Mouse (Mus musculus) gastrocnemius, postnatal 14 days (tissue): ENCODE data around the gene Iqcf5. TPM values are rescaled to one million over a fixed set of nuclear protein-coding genes. Genes with fewer than 3 reads are reported as not detected.
"Not testable (repeated sequence)": the region's sequence is repeated elsewhere in the genome, so short reads cannot be mapped to it uniquely, and the experiment has no call there.

ENCODE experiments used
- DNase-seq: peaks from one replicate; pipeline ENCODE4 v3.0.0; 2021; ENCODE audit warnings: mixed read lengths
- intact Hi-C: fragments of 180-260 bp; cut with DNase I; formaldehyde crosslinking; loops from one replicate; pipeline ENCODE4 v1.15.1; 2025; ENCODE audit warnings: low total_unique reads
- total RNA-seq, 2 experiments: library from RNA; stranded (reverse); gene quantifications; 2 replicates each; pipeline ENCODE4 v1.2.3; 2021

Iqcf5 gene
- total RNA-seq, 2 experiments from 2014 or later = not detected

DNA sequence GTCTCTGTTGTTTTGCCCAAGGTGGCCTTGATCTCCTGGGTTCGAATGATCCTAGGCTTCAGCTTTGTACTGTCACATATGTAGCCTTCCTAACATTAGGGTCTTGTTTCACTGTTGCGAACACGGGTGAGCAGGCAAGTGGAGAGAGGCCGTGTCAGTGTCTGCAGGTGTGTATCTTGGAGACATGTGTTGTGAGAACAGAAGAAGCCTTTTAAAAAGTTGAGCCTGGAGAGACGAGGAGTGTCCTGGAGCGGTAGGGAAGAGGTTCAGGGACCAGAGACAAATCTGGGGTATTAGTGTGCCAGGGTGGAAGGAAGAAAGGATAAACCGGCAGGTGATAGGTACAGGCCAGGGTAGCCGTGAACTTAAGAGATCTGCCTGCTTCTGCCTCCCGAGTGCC lies 36.3 kb upstream of the Iqcf5 start:
- DNase-seq = peak; percentile 0
- intact Hi-C loops = no loop called here

DNA sequence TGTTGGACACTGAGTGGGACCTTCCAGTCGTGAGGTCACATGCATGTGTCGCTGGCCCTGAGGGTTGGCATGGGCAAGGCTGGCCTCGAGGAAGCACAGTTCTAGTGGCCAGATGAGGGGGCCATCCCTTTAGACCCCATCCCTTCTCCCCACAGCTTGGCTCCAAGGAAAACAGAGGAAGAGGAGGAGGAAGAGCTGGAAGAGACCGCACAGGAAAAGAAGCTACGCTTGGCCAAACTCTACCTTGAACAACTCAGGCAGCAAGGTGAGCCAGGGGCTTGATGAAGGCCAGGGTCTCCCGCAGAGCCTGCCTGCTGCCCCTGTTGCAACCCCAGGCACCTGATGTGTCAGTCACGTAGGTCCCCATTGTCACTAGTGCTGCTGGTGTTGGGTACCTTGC lies 33.8 kb upstream of the Iqcf5 start:
- intact Hi-C loops = no loop called here
- DNase-seq = no peak

DNA sequence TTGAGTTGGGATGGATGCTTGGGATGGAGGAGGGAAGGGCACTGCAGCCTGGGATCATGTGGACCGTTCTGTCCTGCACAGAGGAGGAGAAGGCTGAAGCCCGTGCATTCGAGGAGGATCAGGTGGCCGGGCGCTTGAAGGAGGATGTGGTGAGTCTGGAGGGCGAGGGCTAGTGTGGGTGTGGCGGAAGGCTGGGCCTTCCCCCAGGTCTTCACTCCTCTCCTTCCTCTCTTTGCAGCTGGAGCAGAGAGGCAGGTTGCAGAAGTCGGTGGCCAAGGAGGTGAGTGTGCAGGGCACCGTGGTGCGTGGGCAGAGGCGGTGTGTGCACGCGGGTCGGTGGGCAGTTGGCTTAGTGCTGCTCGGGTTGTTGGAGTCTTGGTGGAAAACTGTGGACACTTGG lies 33.3 kb upstream of the Iqcf5 start:
- no peak for DNase-seq
- intact Hi-C loops = no loop called here

DNA sequence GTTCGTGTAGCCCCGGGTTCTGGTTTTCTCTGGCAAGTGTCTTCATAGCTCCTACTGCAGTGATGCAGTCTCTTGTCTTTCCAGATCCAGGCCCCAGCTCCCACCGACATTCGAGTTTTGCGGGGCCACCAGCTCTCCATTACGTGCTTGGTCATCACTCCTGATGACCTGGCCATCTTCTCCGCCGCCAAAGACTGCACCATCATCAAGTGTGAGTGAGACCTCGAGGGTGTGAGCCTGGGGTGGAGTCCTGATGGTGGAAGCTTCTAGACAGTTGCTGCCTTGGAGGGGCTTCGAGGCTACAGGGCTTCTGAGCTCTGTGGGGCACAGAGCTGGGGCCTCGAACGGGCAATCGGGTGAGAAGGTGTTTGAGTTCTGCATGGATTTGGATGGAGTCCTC lies 32.7 kb upstream of the Iqcf5 start:
- no peak for DNase-seq

DNA sequence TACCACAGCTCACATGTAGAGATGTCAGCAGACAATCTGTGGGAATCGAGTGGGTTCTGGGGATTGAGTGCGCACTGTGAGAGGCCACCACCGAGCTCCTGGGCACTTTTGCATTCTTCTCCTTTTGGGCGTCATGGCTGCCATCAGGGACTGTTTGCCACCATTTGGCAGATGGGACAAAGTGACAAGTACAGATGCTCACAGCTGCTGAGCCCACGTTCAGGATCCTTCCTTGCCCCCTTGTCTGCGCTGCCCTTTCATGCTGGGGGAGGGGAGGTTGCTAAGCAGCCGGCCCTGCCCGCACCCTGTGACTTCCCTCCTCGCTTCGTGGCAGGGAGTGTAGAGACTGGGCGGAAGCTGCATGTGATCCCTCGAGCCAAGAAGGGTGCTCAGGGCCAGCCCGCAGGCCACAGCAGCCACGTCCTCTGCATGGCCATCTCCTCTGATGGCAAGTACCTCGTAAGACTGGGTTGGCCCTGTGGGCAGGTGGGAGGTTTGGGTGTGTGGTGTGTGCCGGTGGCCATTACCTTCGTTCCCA lies 31.7 kb upstream of the Iqcf5 start:
- intact Hi-C loops = no loop called here
- DNase-seq = no peak

More for the DNA sequence above, 32.7 kb upstream of the Iqcf5 start:
- intact Hi-C loops = no loop called here

DNA sequence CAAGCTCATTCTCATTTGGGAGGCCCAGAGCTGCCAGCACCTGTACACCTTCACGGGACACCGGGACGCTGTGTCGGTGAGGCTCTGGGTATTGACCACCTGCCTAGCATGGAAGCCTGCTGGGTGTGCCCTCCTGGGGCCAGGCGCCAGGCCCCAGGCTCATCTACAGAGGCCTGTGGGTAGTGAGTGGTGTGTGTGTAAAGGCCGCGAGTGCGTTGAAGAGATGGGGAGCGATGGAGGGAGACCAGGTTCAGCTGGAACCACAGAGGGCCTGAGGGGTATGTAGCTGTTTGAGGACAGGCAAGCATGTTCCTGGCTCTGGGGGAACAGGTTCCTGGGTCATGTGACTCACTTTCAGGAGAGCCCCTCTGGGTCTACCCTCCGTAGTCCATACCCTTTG lies 31.2 kb upstream of the Iqcf5 start:
- DNase-seq = no peak
- intact Hi-C loops = no loop called here

DNA sequence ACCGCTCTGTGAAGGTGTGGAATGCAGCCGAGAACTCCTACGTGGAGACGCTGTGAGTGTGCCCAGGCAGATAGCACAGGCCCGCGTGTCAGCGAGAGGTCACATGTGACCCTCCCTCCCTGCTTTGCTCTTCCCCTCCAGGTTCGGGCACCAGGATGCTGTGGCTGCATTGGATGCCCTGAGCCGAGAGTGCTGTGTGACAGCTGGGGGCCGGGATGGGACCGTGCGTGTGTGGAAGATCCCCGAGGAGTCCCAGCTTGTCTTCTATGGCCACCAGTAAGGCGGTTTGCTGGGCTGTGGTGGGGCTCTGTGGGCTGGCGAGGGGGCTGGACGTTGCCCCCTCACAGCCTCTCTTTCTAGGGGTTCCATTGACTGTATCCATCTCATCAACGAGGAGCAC lies 30.8 kb upstream of the Iqcf5 start:
- intact Hi-C loops = no loop called here
- no peak for DNase-seq

DNA sequence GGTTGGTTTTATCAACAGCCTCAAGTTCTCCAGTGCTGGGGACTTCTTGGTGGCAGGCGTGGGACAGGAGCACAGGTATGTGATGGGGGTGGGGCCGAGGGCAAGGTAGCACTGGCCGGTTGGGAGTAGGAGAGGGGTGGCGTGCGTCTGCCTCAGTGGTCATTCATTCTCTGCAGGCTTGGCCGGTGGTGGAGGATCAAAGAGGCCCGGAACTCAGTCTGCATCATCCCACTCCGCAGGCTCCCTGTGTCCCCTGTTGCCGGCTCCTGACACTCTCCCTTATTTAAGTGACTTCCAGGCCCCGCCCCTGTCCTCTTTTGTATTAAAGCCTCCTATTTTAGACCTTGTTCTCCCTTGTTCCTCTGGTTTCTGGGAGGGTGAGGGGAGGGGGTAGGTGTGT lies 29.3 kb upstream of the Iqcf5 start:
- DNase-seq = no peak

DNA sequence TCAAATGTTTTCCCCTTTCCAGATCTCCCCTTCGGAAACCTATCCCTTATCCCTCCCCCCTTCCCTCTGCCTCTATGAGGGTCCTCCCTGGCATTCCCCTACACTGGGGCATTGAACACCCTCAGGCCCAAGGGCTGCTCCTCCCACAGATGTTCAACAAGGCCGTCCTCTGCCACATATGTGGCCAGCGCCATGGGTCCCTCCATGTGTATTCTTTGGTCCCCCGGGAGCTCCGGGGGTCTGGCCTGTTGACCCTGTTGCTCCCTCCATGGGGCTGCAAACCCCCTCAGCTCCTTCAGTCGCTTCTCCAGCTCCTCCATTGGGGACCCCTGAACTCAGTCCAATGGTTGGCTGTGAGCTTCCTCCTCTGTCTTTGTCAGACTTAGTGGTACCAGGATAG lies 26.8 kb upstream of the Iqcf5 start:
- intact Hi-C loops = not testable (repeated sequence)

More for the DNA sequence above, 29.3 kb upstream of the Iqcf5 start:
- intact Hi-C loops = no loop called here

DNA sequence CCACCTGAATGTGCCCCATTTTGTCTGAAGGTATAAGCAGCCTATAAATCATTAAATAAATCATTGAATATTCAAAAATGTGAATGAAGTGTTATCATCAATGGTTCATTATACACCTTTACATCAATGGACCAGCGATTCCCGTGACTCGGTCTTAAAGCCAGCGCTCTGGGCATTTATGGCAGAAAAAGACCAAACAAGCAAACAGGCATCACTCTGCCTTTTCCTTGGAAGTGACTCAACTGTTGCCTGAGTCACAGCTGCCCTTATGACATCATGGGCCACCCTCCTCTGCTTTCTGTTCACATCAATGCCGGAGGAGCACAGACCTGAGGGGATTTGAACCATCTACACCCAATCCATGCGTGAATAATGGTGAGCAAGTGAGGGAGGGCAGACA lies 14.7 kb upstream of the Iqcf5 start, which contains the start of gene Iqcf1:
Gene Iqcf1 (plus strand): TSS at position 301 of the 400 bp plus-strand sequence.
- intact Hi-C loops = no loop called here
- no peak for DNase-seq

More for the DNA sequence above, 26.8 kb upstream of the Iqcf5 start:
- DNase-seq = not testable (repeated sequence)

DNA sequence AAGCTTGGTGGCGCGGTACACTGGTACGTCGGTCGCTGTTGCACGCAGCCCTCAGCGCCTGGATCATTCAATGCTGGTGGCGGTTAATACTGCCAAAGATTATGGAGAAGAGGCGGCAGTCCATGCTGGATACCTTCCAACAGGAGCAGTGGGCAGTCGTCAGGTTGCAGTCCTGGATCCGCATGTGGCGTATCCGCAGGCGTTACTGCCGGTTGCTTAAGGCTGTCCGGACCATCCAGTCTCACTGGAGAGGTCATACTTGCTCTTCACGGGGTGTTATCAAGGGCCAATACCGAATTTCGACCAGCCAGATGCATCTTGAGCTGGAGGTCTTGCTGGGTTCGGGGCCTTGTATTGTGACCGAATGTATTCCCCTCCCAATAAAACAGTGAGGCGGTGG lies 12.5 kb upstream of the Iqcf5 start:
- no peak for DNase-seq

DNA sequence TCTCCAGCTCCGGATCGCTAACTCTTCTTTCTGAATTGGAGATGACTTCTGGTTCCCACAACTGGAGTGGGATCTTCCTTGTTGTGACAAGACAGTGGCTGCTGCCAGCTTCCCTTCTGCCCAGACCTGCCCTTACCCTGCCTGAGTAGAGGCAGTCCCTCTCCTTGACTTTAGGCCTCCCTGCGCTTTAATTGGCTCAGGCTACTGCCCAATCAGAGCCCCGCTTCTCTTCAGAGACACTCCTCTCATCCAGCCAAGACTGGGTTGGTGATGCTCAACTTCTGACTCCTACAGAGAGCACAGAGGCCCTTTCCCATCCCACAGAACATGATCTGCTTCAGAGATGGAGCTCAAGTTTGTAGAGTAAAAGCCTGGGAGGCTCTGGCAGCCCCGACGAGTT lies 10.1 kb upstream of the Iqcf5 start:
- intact Hi-C loops = no loop called here
- DNase-seq = no peak

More for the DNA sequence above, 12.5 kb upstream of the Iqcf5 start:
- intact Hi-C loops = no loop called here

DNA sequence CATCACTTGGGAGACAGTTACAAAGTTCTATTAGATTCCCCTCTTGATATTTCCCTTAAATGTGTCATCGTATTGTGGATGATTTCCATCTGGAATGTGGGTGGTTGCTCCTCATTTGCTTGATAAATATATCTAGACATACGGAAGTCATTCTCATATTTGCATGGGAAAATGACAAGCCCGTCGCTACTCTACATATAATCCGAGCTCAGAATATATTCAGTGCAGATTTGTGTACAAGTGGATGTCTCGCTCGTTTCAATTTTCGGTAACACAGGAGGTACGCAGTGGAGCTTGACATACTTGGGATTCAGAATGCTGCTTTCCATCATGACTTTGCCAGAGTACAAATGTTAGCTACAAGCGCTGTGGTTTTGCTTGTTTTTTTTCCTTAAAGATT lies 5.0 kb upstream of the Iqcf5 start:
- intact Hi-C loops = no loop called here
- DNase-seq = no peak

DNA sequence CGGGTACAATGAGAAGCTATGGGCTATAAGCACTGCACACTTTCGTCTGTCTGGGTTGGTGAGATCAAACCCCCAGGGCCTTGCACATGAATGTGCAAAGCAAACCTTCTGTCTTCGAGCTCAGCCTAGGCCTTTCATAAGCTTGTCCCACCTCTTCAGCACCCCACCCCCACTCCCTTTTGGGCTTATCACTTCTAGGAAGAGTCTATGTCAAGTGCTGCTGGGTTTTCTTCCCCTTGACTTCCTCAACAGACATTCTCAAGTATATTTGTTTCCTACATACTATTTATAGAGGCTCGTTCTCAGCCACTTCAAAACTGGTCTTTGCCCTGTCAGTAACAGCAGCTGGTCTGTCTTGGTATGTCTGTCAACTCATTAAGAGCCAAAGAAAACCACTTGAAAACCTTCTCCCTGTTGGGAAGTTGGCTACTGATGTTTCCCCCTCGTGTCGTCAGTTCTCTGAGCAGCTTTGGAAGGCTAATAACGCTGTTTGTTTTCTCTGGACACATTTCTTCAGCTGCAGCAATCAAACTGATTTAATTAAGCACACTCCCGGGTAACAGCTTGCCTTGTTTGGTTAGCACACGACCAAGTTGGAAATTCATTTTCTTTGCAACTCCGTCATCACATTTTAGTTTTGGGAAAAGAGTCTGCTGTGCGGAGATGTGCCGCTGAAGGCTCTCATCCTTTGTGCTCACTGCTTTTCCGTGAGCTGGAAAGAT lies 1.5 kb upstream of the Iqcf5 start:
- no peak for DNase-seq
- intact Hi-C loops = no loop called here

DNA sequence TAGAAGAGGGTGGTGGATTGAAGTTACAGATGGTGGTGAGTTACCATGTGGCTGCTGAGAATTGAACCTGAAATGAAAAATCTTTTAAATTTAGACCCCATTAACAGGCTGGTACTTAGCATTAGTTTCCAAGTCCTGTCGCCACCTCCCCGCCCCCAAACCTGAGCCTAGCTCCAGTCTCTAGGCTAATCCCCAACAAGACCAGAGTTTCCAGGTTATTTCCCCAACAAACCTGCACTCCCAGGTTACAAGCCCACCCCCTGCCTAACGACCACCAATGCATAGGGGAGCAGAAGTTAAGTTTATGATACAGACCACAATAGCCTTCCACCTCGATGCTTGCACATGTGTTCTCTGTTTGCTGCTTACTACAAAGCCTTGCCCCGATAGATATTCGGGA lies 807 bp upstream of the Iqcf5 start:
- intact Hi-C loops = no loop called here
- no peak for DNase-seq

DNA sequence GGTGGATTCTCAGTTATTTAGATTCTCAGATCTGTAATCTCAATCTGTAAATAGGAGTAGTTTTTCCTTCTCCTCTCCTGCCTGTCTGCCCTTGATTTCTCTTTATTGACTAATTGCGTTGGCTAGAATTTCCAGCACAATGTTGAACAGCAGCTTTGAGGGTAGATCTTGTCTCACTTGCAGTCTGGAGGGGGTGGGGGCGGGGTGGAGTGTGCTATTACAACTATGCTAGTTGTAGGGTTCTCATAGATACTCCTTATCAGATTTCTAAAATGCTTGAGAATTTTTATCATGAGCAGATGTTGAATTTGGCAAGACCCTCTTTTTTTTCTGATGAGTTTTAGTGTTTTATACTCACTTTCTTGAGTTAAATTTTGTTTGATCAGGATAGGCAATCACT lies 5.1 kb downstream of the Iqcf5 start:
- DNase-seq = no peak
- intact Hi-C loops = no loop called here

DNA sequence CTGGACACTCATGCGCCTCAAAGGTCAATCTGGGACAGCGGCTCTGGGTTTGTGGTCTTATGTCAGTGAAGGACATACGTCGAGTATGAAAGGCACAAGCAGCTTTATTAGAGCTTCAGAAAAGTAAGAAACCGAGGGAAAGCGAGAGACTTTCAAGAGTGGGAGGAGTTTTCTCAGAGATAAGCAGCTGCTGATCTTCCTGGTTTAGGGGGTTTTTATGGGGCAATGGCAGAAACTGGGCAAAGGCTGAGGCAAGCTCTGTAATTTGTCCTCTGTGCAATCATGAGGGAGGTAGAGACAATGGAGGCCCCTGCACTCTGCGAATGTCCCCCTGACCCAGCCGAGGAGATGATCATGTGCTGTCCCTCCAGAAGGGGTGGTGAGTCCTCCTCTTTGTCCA lies 5.5 kb downstream of the Iqcf5 start:
- no peak for DNase-seq
- intact Hi-C loops = no loop called here

DNA sequence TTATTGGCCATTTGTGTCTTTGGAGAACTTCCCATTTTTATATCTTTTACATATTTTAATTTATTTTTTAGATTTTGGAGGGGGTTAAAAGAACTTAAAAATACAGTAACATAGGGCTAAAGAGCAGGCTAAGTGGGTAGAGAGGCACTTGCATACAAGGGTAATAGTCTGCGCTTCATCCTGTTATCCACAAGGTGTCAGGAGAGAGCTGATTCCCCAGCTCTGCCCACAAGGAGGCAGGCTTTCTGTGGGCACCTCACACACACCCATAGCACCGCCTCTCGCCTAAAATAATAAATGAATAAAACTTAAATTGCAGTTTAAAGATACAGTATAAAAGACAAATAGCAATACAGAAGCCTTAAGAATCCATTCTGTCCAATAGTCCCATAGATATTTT lies 17.5 kb downstream of the Iqcf5 start:
- intact Hi-C loops = no loop called here
- no peak for DNase-seq

DNA sequence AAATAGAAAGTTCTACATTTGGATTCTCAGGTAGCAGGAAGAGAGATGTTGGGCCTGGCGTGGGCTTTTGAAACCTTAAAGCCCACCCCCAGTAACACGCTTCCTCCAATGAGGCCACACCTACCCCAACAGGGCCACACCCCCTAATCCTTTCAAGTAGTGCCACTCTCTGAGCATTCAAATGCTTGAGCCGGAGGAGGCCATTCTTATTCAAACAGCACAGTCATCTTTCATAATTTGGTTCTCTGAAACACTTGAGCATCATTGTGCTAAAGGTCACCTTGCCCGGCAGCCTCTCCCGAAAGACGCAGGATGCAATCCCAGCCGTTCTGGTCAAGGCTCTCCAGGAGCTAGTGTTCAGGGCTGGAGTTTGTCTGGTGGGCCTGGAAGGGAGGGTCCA lies 19.9 kb downstream of the Iqcf5 start:
- intact Hi-C loops = no loop called here
- no peak for DNase-seq

DNA sequence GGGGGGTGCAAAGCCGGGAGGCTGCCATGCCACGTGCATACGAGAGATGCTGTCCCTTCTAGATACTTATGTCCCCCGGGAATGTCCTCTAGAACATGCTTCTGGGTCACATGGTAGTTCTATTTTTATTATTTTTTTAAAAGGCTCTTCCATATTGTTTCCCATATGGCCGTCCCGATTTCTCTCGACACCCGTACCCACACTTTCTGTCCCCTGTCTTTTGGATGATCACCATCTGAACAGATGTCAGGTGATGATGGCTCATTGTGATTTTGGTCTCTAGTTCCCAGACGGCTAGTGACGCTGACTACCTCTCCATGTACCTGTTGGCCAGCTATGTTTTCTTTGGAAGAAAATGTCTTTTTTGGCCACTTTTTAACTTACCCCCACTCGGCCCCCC lies 20.6 kb downstream of the Iqcf5 start:
- intact Hi-C loops = no loop called here
- no peak for DNase-seq

DNA sequence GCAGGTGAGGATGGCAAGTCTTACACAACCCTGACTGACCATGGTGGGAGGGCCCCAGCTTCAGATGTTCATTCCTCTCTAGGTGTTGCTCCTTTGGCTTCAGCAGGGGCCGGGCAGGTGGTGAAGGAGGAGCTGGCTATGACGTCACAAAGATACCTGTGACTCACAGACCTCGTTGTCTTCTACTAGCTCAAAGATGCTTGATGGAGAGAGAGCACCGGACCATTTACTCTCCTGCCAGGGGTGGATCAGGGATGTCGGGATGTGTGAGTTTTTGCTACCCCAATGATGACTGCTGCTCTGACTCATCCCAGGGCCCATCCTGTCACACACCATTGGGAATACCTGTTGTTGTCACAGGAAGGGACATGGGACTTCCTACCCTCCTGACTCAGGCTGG lies 47.2 kb downstream of the Iqcf5 start, which contains the start of gene Iqcf3:
Gene Iqcf3 (minus strand): TSS at position 101 of the 400 bp plus-strand sequence.
- DNase-seq = no peak
- intact Hi-C loops = no loop called here

DNA sequence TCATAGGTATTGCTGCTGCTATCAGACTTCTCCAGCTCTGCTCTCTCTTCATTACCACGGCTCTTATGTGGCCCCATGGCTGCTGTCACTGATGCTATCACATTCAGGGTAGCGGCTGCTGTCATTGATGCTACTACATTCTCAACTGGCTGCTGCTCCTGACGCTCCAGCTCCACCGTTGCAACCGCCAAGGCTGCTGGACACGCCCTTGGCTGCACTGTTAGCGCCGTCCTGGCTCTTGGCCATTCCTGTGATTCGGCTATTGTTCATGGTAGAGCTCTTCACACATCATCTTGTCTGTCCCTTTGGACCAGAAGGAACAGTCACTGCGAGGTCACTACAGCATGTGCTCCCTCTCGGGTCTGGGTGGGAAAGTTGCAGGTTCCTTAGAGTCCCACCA lies 47.9 kb downstream of the Iqcf5 start:
- peak; percentile 6 for DNase-seq
- intact Hi-C loops = no loop called here
